Mouse (Mus musculus): Measurements from ENCODE around the gene Cblb. TPM values are rescaled to one million over a fixed set of nuclear protein-coding genes. Genes with fewer than 3 reads are reported as not detected.

The Cblb gene
- polyA plus RNA-seq, 1 experiment from 2014 or later: 28.9 TPM

DNA sequence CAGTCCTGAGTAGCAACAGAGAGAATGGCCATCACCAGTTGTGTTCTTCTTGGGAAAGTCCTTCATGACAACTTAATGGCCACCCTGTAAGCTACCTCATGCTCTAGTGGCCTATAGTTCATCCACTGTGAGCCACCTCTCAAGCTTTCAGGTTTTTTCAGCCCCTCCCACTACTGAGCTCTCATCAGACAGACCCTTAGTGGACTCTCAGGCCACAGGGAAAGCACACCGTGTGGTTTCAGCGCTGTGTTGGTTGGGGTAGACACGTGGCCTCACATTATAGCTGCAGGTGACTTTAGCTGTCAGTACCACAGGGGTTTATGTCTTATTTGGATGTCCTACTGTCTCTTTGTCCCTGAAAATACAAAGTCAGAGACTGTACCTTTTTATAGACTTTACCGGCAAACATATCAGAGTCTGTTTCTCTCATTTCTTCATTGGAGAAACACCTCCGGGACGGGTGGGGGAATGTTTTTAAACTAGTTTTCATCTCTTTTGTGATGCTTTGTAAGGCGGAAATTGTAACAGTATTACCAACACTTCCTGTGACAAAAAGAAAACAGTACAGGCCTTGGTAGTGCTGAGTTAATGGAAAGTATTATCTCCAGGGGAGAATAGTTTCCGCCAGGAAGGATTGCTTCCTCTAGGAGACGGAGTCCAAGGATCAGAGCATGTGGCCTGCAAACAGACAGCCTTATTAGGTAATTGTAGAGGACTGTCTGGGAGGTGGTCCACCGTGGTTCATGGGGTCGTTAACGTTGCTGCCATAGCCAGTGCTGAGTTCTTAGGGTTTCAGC is 33.5 kb downstream of the Cblb start:
- H3K4me1 ChIP-seq: peaks cover 26% of the 10 kb centered on the region
- 77% methylated on average over 12 of the region's 12 CpGs for WGBS
- H3K27me3 ChIP-seq (replicated peaks; ENCODE audit: low read depth, poor library complexity, severe bottlenecking): no peaks in the 10 kb centered on the region
- H3K4me3 ChIP-seq: no peak overlapping the region
- no peak for DNase-seq (ENCODE audit: low spot score)
- no peaks in the 10 kb centered on the region for H3K9me3 ChIP-seq
- peaks cover 21% of the 10 kb centered on the region for H3K36me3 ChIP-seq (replicated peaks)
- no peak overlapping the region; the same call in 1 of the 2 replicates for H3K27ac ChIP-seq (replicated peaks)

DNA sequence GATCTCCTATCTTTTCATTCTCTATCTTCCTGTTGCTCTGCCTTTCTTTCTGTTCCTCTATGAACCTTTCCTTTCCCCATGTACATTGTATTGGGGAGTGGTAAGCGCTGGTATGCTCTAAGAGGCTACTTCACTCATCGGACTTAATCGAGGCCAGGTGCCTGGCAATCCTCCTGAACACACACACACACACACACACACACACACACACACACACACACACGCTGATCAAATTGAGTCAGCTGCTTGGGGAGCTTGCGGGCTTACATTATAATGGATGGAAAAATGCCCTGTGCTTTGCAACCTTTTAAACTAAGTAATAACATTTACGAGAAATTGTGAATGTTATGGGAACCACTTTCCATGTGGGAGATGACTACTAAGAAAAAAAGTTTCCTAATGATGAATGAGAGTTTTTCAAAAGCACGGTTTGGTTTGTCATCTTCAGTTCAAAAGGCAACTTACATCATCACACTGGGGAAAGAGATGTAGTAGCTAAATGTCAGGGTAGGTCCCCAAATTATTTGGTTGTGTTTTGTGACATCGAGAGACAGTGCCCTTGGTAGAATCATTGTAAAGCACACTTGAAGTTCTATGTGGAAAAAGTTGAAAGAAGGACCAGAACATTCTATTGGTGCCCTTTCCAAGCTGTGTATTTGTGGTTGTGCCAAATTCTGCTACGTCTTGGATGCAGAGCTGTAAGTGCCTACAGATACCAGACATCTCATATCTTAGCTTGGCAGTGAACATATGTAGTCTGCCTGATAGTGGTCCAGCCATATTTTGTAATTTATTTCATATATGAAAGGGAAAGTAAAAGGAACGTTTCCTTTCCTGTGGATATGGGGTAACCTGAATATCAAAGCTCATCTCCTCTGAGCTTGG is 36.8 kb downstream of the Cblb start:
- H3K36me3 ChIP-seq (replicated peaks): peaks cover 25% of the 10 kb centered on the region
- no peaks in the 10 kb centered on the region for H3K27me3 ChIP-seq (replicated peaks; ENCODE audit: low read depth, poor library complexity, severe bottlenecking)
- no peaks in the 10 kb centered on the region for H3K9me3 ChIP-seq
- peaks cover 14% of the 10 kb centered on the region for H3K4me1 ChIP-seq
- no peak overlapping the region for H3K4me3 ChIP-seq
- 88% methylated on average over 10 of the region's 10 CpGs for WGBS
- H3K27ac ChIP-seq (replicated peaks): no peak overlapping the region
- no peak for DNase-seq (ENCODE audit: low spot score)

GRCm38 (mm10) chr16:52068517-52068874 is 37.5 kb downstream of the Cblb start:
- H3K27me3 ChIP-seq (replicated peaks; ENCODE audit: low read depth, poor library complexity, severe bottlenecking): no peaks in the 10 kb centered on the region
- H3K27ac ChIP-seq (replicated peaks): no peak overlapping the region
- 89% methylated on average over 3 of the region's 3 CpGs for WGBS
- no peak overlapping the region for H3K4me3 ChIP-seq
- peaks cover 14% of the 10 kb centered on the region for H3K4me1 ChIP-seq
- DNase-seq (ENCODE audit: low spot score): no peak
- no peaks in the 10 kb centered on the region for H3K9me3 ChIP-seq
- H3K36me3 ChIP-seq (replicated peaks): peaks cover 23% of the 10 kb centered on the region

DNA sequence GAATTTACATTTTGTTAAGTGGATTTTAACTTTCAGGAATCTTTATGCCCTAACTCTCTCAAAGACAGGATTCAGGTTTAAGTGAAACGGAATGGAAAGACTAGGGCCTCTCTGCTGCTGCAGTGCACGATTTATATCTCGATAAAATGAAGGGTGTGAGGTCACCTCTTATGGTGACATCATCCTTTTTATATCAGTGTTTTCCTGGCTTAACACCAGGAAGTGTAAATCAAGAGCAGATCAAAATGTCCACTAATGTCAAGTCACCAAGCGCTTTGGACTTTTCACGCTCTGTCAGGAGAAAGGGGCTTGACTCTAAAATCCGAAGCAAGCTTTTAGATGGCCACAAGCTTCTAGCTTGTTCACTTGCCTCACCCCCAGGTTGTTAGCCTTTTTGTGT is 38.6 kb downstream of the Cblb start:
- Histone ChIP-seq H3K27me3 (replicated peaks; ENCODE audit: low read depth, poor library complexity, severe bottlenecking) (no peaks in the 10 kb centered on the region), H3K4me3 (no peak overlapping the region), H3K36me3 (replicated peaks) (peaks cover 28% of the 10 kb centered on the region), H3K4me1 (peaks cover 14% of the 10 kb centered on the region), H3K27ac (replicated peaks) (no peak overlapping the region), H3K9me3 (no peaks in the 10 kb centered on the region)
- WGBS: 90% methylated on average over 6 of the region's 6 CpGs
- no peak for DNase-seq (ENCODE audit: low spot score)

GRCm38 (mm10) chr16:52070128-52070527 is 39.1 kb downstream of the Cblb start:
- 93% methylated on average over 5 of the region's 5 CpGs for WGBS
- H3K27ac ChIP-seq (replicated peaks): no peak overlapping the region
- H3K4me1 ChIP-seq: peaks cover 14% of the 10 kb centered on the region
- H3K36me3 ChIP-seq (replicated peaks): peaks cover 25% of the 10 kb centered on the region
- DNase-seq (ENCODE audit: low spot score): no peak
- no peak overlapping the region for H3K4me3 ChIP-seq
- H3K9me3 ChIP-seq: no peaks in the 10 kb centered on the region
- H3K27me3 ChIP-seq (replicated peaks; ENCODE audit: low read depth, poor library complexity, severe bottlenecking): no peaks in the 10 kb centered on the region

- Histone ChIP-seq H3K27me3 (replicated peaks; ENCODE audit: low read depth, poor library complexity, severe bottlenecking) (no peaks in the 10 kb centered on the region), H3K4me3 (no peak overlapping the region), H3K27ac (replicated peaks) (no peak overlapping the region), H3K4me1 (peaks cover 14% of the 10 kb centered on the region), H3K36me3 (replicated peaks) (peaks cover 25% of the 10 kb centered on the region), H3K9me3 (no peaks in the 10 kb centered on the region)
- DNase-seq (ENCODE audit: low spot score): no peak
- WGBS: 69% methylated on average over 2 of the region's 2 CpGs
Observed at GRCm38 (mm10) chr16:52071290-52071689, 40.3 kb downstream of the Cblb start.

GRCm38 (mm10) chr16:52071766-52072209 is 40.8 kb downstream of the Cblb start:
- WGBS: 79% methylated on average over 6 of the region's 6 CpGs
- no peak for DNase-seq (ENCODE audit: low spot score)

DNA sequence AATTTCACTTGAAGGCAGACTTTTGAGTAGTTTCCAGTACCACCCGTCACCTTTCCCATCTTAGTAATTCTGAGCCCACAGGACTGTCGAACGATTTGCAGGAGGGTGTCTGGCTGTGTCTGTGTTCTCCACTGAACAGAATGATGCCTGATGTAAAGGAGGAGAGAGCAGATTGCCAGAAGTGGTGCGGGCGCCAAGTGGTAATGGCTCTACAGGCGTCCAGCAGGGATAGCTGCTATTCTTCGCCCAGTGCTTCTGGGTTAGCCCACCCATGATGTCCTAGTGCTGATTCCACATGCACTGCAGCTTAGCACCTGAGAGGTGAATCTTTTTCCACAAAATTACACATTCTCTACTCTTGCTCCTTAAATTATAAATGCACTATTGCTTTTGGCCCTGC is 45.6 kb downstream of the Cblb start:
- WGBS: 91% methylated on average over 7 of the region's 7 CpGs
- H3K27ac ChIP-seq (replicated peaks): no peak overlapping the region
- H3K4me1 ChIP-seq: peaks cover 8% of the 10 kb centered on the region
- no peaks in the 10 kb centered on the region for H3K27me3 ChIP-seq (replicated peaks; ENCODE audit: low read depth, poor library complexity, severe bottlenecking)
- no peak for DNase-seq (ENCODE audit: low spot score)
- peaks cover 6% of the 10 kb centered on the region for H3K36me3 ChIP-seq (replicated peaks)
- no peaks in the 10 kb centered on the region for H3K9me3 ChIP-seq
- H3K4me3 ChIP-seq: no peak overlapping the region

More at GRCm38 (mm10) chr16:52071766-52072209, 40.8 kb downstream of the Cblb start:
- Histone ChIP-seq H3K27me3 (replicated peaks; ENCODE audit: low read depth, poor library complexity, severe bottlenecking) (no peaks in the 10 kb centered on the region), H3K9me3 (no peaks in the 10 kb centered on the region), H3K27ac (replicated peaks) (no peak overlapping the region), H3K4me1 (peaks cover 14% of the 10 kb centered on the region), H3K4me3 (no peak overlapping the region), H3K36me3 (replicated peaks) (peaks cover 24% of the 10 kb centered on the region)

GRCm38 (mm10) chr16:52077901-52078300 is 46.9 kb downstream of the Cblb start:
- H3K36me3 ChIP-seq (replicated peaks): peaks cover 5% of the 10 kb centered on the region
- H3K27ac ChIP-seq (replicated peaks): no peak overlapping the region
- DNase-seq (ENCODE audit: low spot score): no peak
- no peaks in the 10 kb centered on the region for H3K27me3 ChIP-seq (replicated peaks; ENCODE audit: low read depth, poor library complexity, severe bottlenecking)
- H3K4me3 ChIP-seq: no peak overlapping the region
- WGBS: 66% methylated on average over 4 of the region's 4 CpGs
- H3K9me3 ChIP-seq: no peaks in the 10 kb centered on the region
- peaks cover 3% of the 10 kb centered on the region; the same call in 1 of the 2 replicates for H3K4me1 ChIP-seq

DNA sequence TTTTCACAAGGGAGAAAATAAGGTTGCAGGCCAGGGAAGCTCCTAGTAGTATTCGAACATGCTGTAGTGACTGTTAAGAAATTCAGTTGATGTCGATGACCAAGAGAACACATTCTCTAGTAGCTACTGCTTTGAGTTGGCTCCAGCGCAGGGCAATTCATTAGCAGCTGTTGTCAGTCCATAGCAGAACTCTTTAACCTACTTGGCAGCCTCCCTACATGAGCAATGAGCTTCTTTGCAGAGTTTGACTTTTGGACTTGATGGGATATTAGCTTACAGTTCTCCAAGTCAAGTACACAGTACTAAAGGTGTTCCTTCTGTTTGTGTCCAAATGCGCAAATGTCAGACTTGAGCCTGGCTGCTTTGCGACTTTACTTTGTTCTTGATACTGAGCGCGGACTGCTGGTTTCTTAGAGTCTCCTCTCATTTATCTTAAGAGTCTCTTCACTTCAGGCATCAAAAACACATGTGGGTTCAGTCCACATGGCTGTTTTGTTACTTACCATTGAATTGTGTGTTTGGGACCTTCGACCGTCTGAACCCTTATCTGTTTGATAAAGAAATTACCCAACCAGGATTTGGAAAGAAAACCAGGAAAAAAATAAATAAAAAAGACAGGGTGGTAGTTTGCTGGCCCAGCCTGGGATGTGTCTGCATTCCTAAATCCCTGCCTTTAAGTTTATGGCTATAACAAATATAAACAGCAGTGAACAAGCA is 47.9 kb downstream of the Cblb start:
- Histone ChIP-seq H3K27me3 (replicated peaks; ENCODE audit: low read depth, poor library complexity, severe bottlenecking) (no peaks in the 10 kb centered on the region), H3K27ac (replicated peaks) (no peak overlapping the region), H3K36me3 (replicated peaks) (peaks cover 5% of the 10 kb centered on the region), H3K4me3 (no peak overlapping the region), H3K9me3 (no peaks in the 10 kb centered on the region), H3K4me1 (peaks cover 3% of the 10 kb centered on the region; the same call in 1 of the 2 replicates)
- 91% methylated on average over 9 of the region's 9 CpGs for WGBS
- no peak for DNase-seq (ENCODE audit: low spot score)

GRCm38 (mm10) chr16:52079475-52079823 is 48.4 kb downstream of the Cblb start:
- Histone ChIP-seq H3K27me3 (replicated peaks; ENCODE audit: low read depth, poor library complexity, severe bottlenecking) (no peaks in the 10 kb centered on the region), H3K4me3 (no peak overlapping the region), H3K27ac (replicated peaks) (no peak overlapping the region), H3K36me3 (replicated peaks) (peaks cover 1% of the 10 kb centered on the region), H3K9me3 (no peaks in the 10 kb centered on the region), H3K4me1 (peaks cover 3% of the 10 kb centered on the region; the same call in 1 of the 2 replicates)
- 87% methylated on average over 8 of the region's 8 CpGs for WGBS
- no peak for DNase-seq (ENCODE audit: low spot score)

- 87% methylated on average over 11 of the region's 11 CpGs for WGBS
- no peaks in the 10 kb centered on the region for H3K27me3 ChIP-seq (replicated peaks; ENCODE audit: low read depth, poor library complexity, severe bottlenecking)
- no peaks in the 10 kb centered on the region; the same call in 1 of the 2 replicates for H3K36me3 ChIP-seq (replicated peaks)
- no peaks in the 10 kb centered on the region for H3K9me3 ChIP-seq
- peaks cover 3% of the 10 kb centered on the region; the same call in 1 of the 2 replicates for H3K4me1 ChIP-seq
- H3K4me3 ChIP-seq: no peak overlapping the region
- H3K27ac ChIP-seq (replicated peaks): no peak overlapping the region
- no peak for DNase-seq (ENCODE audit: low spot score)
Observed at GRCm38 (mm10) chr16:52080619-52081395, 49.8 kb downstream of the Cblb start.

Data from embryonic facial prominence, embryonic 10.5 days (tissue).